Mouse (Mus musculus): Measurements from ENCODE around the gene Cox4i2.

GRCm38 (mm10) chr2:152707627-152708026, 46.3 kb upstream of the Cox4i2 start:
- TF ChIP-seq CTCF (IDR thresholded peaks at IDR 0.05; ENCODE audit: control insufficient read depth, insufficient read depth, insufficient replicate concordance, low read depth, low read length) (no peak), POLR2A (IDR thresholded peaks at IDR 0.05; ENCODE audit: control insufficient read depth, low read depth, low read length) (no peak; the same call in none of the 2 replicates)
